Mouse (Mus musculus): ENCODE measurements around the gene Cmbl.

Gene Cmbl

GRCm38 (mm10) chr15:31565184-31565583, at the start of gene Cmbl:
TSS of gene Cmbl (plus strand) at chr15:31565389.
- no peak for DNase-seq

- DNase-seq: no peak
Observed at GRCm38 (mm10) chr15:31517186-31517585, 48.0 kb upstream of the Cmbl start.

- DNase-seq: no peak
Observed at GRCm38 (mm10) chr15:31518371-31518770, 46.8 kb upstream of the Cmbl start.

- no peak for DNase-seq
Observed at GRCm38 (mm10) chr15:31519000-31519399, 46.2 kb upstream of the Cmbl start.

- no peak for DNase-seq
Observed at GRCm38 (mm10) chr15:31526463-31526862, 38.7 kb upstream of the Cmbl start.

DNA sequence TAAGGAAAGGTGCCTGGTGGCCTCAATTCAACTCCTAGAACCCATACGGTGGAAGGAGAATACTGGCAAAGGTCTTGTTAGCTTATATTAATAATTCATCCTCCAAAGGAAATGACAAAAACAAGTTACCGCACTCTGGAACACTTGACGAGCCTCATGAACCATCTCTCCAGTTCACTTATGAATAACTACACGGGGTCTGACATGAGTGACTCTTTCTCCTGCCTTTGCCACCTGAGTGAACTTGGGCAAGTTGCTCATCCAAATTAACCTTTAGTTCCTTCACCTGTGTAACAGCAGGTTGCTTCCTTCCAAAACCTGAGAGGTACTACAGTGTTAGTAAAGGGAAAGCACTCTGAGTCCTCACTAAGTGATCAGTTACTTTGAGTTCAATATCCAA, 36.7 kb upstream of the Cmbl start:
- DNase-seq: no peak

GRCm38 (mm10) chr15:31529103-31529502, 36.1 kb upstream of the Cmbl start:
- no peak for DNase-seq

GRCm38 (mm10) chr15:31529811-31530658, 35.2 kb upstream of the Cmbl start:
- peak; percentile 39 to 51 for DNase-seq

- DNase-seq: peak; percentile 90 to 94
Observed at GRCm38 (mm10) chr15:31530659-31531445, 34.3 kb upstream of the Cmbl start, which contains the start of gene March6. TSS of gene March6 (minus strand) at chr15:31531053.

- peak in 1 of 2 experiments; percentile 38 for DNase-seq
Observed at GRCm38 (mm10) chr15:31531446-31532330, 33.5 kb upstream of the Cmbl start.

DNA sequence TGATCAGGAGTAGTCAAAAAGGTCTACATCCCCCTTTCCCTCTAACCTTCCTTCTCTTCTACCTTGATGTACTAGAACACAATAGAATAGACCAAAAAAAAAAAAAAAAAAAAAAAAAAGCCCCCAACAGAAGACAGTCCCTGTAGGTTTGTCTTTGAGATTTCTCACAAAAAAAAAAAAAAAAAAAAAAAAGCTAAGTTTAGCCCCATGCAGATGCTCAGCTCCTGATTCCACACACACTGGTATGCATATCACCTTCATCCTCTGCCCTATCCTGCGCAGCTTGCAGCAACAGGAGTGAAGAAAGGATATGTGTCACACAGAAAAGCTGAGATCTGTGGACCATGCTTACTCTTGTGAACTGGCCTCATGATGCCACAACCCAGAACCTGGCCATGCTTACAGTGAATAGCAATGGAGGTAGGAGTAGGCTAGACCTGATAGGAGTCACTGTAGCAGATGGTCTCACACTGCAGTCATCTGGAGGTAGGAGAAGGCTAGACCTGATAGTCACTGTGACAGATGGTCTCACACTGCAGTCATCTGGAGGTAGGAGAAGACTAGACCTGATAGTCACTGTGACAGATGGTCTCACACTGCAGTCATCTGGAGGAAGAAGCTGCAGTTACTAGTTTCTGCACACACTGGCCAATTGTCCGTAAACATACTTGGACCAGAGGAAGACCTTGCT, 32.7 kb upstream of the Cmbl start:
- no peak for DNase-seq

- DNase-seq: no peak
Observed at GRCm38 (mm10) chr15:31533529-31533928, 31.7 kb upstream of the Cmbl start.

DNA sequence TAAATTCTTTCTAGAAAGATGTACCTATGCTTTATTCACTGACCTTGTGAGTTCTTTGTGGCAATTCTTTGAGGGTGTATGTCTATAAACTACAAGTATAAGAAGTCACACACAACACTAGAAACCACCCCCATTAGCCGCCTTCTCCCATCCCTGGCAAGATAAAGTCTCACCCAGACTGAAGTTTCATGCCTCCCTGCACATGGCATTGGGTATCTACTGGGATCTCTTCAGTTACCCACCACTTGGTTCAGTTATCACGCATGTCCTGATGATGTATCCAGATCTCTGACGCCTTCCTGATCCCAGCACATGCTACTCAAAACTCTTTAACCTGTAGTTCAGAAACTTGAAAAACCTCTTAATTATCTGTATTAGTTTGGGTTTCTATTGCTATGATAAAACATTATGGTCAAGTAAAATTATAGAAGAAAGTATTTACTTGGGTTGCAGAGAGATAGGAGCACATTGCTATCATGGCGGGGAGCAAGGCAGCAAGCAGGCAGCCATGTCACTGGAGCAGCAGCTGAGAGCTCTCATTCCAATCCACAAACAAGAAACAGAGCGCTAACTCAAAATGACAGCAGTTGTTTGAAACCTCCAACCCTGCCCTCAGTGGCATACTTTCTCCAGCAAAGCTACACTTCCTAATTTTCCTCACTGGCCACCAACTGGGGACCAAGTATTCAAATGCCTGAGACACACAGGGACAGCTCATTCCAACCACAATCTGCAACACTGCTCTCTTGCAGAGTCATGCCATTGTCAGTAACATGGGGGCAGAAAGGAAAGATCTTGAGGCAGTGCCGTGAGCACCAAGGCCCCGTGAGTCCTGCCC, 30.5 kb upstream of the Cmbl start:
- no peak for DNase-seq

DNA sequence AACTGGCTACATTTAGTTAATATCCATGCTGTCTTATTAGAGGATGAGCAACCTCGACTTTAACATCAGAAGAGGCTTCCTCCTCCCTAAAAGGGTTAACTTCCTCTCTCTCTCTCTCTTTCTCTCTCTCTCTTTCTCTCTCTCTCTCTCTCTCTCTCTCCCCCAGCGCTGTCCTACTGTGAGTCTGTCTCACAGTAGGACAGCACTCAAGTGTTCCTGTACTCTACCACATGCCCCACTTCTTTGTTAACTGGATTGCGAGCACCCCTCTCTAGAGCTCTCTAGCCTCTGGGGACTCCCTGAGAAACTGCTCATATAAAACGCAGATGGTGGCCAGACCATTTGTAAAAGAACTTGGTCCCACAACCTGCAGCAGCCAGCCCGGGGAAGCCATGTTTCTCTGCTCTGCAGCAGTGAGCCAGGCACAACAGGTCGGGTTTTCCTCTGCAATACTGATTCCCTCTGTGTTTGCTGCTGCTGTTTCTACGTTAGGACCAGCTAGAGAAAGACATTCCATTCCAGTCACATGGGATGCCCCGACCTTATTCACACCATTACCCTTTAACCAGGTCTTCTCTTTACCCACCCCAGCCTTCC, 29.8 kb upstream of the Cmbl start:
- DNase-seq: no peak

DNA sequence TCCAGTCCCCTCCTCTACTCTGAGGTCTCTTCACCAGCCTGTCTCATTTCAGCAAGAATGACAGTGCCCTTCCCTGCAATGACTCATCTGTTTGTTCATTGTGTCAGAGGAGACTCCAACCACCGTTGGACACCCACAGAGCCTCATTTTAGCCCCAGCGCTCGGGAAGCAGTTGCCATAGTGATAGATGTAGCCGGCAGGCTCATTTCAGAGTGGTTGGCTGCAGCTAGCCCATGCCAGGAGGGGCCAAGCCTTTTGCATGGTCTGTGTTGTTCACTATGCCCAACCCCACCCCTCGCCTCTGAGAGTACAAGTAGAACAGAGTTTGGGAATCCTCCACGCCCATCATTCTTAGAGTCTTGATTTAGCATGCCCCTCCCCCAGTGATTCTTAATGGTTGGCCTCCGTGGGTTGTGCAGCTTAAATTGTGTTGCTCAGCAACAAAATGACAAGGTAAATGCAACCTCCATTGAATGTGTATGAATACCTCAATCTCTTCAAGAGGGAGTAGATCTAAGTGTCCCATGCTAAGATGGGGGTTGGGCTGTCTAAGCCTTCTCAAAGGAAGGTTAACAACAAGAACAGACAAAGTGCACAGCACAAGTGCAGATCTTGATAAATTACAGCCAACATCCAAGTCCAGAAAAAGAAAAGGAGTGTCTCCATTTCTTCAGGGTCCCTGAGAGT, 29.0 kb upstream of the Cmbl start:
- peak in 1 of 2 experiments; percentile 9 for DNase-seq

GRCm38 (mm10) chr15:31537706-31538105, 27.5 kb upstream of the Cmbl start:
- DNase-seq: no peak

GRCm38 (mm10) chr15:31538346-31538745, 26.8 kb upstream of the Cmbl start:
- no peak for DNase-seq

- no peak for DNase-seq
Observed at GRCm38 (mm10) chr15:31539643-31540512, 25.3 kb upstream of the Cmbl start.

- DNase-seq: no peak
Observed at GRCm38 (mm10) chr15:31540513-31540802, 24.7 kb upstream of the Cmbl start.
